Mouse (Mus musculus): Measurements from ENCODE around the gene March8.

- TF ChIP-seq CTCF (IDR thresholded peaks at IDR 0.05; ENCODE audit: extremely low read depth, insufficient read depth, insufficient read length, insufficient replicate concordance) (no peak), POLR2A (IDR thresholded peaks at IDR 0.05; ENCODE audit: low read depth, low read length) (no peak)
These were observed 23.6 kb downstream of the March8 start for GRCm38 (mm10) chr6:116361463-116361862.

All from spleen, adult 2 months (tissue).